Mouse (Mus musculus): ENCODE data around the gene 2410015M20Rik. TPM values are rescaled to one million over a fixed set of nuclear protein-coding genes. Genes with fewer than 3 reads are reported as not detected.

The 2410015M20Rik gene
- total RNA-seq, 2 experiments from 2014 or later: 123 to 148 TPM

DNA sequence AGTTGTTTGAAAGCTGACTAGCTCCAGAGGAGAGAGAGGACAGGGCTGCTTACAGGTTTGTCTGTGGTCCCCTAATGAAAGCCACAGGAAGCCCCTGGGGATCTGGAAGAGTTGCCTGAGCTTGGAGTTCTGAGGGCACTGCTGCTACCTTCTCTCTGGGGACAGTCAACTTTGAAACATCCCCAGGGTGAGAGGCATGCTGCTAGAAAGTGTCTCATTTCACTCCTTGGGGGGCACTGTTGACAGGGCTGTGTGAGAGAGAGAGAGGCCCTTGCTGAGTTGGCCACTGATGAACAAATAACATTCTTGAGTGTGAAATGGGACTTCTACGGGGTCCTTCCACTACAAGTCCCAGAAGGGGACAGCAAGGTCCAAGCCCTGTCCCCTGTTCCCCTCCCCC lies 21.8 kb downstream of the 2410015M20Rik start:
- no peak for DNase-seq (ENCODE audit: extremely low spot score in 1 of 2, low spot score in 2 of 2)
- Histone ChIP-seq H3K4me3 (no peak overlapping the region), H3K27ac (no peak overlapping the region)
- TF ChIP-seq CTCF (IDR thresholded peaks at IDR 0.05): no peak
- intact Hi-C loops (cut with DNase I): no loop called here

DNA sequence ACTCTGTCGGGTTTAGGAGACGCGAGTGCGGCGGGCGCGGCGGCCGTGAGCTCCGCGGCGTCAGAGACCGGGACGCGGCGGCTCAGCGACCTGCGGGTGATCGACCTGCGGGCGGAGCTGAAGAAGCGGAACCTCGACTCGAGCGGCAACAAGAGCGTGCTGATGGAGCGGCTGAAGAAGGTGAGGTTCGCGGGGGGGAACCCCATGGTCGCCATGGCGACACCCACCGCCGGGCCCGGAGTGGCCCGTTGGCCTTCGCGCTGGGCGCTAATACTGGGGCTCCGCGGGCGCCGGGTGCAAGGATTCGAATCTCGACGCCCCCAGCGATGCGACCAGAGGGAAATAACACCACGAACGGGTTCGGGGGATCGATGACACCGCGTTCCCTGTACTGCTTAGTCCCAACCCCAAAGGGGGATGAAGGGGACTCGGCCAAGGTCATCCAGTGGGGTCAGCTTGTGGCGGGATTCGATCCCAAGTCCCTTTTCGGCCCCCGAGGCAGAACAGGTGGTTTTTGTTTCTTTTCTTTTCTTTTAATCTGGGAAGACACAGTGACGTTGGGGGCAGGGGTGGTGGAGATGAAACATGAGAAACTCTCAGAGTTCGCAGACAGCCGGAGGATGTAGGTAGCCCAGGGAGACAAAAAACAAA lies 24.3 kb downstream of the 2410015M20Rik start:
- H3K27ac ChIP-seq: peak overlapping the region; percentile 93
- peak overlapping the region; percentile 92 for H3K4me3 ChIP-seq
- intact Hi-C loops (cut with DNase I): loop anchor here (2.0 kb wide), 1 partner anchor 24 kb away; the partner anchor contains the start of gene 2410015M20Rik
- no peak for TF ChIP-seq CTCF (IDR thresholded peaks at IDR 0.05)
- DNase-seq (ENCODE audit: extremely low spot score in 1 of 2, low spot score in 2 of 2): peak; percentile 45 to 49

DNA sequence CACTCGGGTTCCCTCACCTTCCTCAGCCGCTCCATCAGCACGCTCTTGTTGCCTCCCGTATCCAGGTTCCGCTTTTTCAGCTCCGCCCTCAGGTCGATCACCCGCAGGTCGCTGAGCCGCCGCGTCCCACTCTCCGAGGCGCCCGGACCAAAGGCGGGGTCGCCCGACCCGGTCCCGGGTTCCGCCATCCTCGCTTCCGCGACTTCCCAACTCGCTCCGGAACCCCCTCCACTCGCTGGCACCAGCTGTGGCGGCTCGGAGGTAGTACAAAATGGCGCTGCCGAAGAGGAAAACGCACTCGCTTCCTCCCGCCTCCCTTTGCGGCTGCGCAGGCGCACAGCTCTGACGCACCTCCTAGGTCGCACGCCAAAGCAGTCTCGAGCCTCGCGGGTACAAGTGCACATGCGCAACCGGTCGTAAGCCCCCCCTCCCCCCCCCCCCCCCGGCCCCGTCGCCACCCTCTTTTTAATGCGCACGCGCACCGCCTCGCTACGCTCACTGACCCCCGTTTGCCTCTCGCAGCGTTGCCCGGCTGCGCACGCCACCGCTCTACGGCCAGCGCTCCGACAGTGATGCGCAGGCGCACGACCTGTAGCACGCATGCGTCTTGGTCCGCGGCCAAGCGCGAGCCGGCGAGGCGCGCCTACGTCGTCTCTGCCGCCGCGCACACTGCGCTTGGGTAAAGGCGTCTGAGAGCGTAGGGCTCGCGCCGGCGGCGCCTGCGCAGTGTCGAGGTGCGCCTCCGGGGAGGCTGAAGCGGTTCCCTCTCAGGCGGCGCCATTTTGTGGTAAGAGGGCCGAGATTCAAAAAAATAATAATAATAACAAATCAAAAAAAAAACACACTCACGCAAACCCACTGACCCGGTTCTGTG lies 25.1 kb downstream of the 2410015M20Rik start, which contains the start of the genes Safb2 and Safb:
TSS of gene Safb2 (minus strand) at position 329 of the 874 bp plus-strand sequence.
TSS of gene Safb (plus strand) at position 569 of the 874 bp plus-strand sequence.
- intact Hi-C loops (cut with DNase I): loop anchor here (2.0 to 5.0 kb wide), 2 partner anchors 24 to 83 kb away; partner anchors contain the start of gene 2410015M20Rik
- DNase-seq (ENCODE audit: extremely low spot score in 1 of 2, low spot score in 2 of 2): peak; percentile 100
- TF ChIP-seq CTCF (IDR thresholded peaks at IDR 0.05): peak; percentile 1

DNA sequence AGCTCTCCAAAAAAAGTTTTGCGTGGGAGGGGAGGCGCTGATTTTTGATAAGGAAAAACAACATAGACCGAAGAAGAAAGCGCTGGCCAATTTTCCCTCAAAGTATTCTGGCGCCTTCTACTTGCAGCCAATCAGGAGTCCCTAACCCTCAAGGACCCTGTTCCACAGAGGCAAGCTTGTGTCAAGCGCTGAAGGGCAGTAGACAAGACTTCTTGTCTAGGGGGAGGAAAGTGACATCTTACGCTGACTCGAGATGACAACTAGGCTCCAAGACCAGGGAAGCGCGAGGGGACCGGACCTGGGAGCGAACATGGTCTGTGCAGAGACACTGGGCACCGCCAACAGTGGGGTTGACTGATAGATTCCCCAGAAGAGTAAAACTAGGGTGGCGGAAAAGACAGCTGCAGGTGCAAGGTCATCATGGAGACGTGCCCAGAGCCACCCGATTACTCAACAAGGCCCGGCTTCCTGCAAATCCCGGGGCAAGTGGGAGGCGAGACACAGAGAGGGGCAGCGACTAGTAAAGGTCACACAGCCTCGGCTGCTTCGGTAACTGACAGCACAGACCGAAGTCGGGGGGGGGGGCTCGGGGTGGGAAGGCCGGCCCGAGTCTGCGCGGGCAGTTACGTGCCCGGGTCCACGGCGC lies 25.8 kb downstream of the 2410015M20Rik start:
- no peak for TF ChIP-seq CTCF (IDR thresholded peaks at IDR 0.05)
- DNase-seq (ENCODE audit: extremely low spot score in 1 of 2, low spot score in 2 of 2): peak in 1 of 2 experiments; percentile 28
- Histone ChIP-seq H3K27ac (peak overlapping the region; percentile 99), H3K4me3 (peak overlapping the region; percentile 94)
- intact Hi-C loops (cut with DNase I): loop anchor here (2.0 to 5.0 kb wide), 2 partner anchors 25 to 84 kb away; partner anchors contain the start of gene 2410015M20Rik

More for the DNA sequence above, 25.1 kb downstream of the 2410015M20Rik start, which contains the start of the genes Safb2 and Safb:
- H3K27ac ChIP-seq: peak within 1 kb of the TSS; percentile 99
- peak within 1 kb of the TSS; percentile 94 for H3K4me3 ChIP-seq

DNA sequence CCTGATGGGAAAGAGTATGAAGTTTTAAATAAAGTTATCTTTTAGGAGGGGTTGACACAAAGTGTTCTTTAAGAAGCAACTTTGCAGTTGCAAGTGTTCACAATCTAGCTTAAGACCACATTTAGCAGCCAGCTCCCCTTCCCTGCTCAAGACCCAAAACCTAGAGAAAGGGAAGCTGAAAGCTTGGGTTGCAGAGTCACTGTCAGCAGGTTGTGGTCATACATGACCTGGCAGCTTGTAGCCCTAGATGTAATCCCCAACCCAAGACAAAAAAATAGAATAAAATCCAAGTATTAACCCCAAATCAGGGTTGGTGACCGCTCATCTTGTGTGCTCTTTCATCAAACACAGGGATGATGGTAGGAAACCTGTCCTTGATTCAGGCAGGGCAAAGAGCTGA lies 26.5 kb downstream of the 2410015M20Rik start:
- TF ChIP-seq CTCF (IDR thresholded peaks at IDR 0.05): no peak
- DNase-seq (ENCODE audit: extremely low spot score in 1 of 2, low spot score in 2 of 2): no peak
- intact Hi-C loops (cut with DNase I): loop anchor here (5.0 kb wide), 1 partner anchor 84 kb away; no protein-coding TSS in a partner anchor
- peak overlapping the region; percentile 94 for H3K4me3 ChIP-seq
- H3K27ac ChIP-seq: peak overlapping the region; percentile 99; the same call in 1 of the 2 replicates

DNA sequence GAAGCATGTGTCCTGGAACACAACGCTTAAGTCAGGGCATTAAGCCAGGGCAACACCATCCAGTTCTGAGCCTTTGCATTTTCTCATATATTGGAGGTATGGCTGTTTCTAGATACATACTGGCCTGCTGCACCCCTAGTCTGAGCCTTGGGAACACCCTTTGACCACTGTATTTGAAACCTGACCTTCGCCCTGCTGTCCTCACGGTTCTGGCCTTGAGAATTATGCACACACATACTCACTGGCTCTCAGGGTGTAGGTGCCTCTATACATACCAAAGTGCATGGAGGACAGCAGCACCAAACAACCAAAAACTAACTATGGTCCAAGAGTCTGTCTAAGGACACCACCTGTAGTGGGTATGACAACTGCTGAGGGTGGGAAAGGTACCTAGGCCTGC lies 36.6 kb downstream of the 2410015M20Rik start:
- H3K27ac ChIP-seq: no peak overlapping the region
- no peak for TF ChIP-seq CTCF (IDR thresholded peaks at IDR 0.05)
- intact Hi-C loops (cut with DNase I): no loop called here
- no peak for DNase-seq (ENCODE audit: extremely low spot score in 1 of 2, low spot score in 2 of 2)
- H3K4me3 ChIP-seq: no peak overlapping the region

DNA sequence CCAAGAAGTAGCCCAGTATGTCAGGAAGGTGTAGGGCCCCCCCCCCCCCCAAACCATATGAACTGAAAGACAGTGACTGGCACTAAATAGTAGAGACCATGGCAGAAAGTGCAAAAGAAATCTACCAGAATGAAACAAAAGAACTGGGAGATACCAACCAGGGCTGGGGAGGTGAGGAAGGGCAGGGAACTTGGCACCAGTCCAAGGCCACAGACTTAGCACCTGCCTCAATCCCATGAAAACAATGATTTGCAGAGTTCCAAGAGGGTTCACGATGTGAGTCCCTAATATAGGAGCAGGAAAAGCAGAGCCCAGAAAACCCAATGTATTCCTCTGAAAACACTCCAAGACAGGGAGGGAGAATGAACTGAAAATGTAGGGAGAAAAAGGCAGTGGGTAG lies 37.4 kb downstream of the 2410015M20Rik start:
- no peak for DNase-seq (ENCODE audit: extremely low spot score in 1 of 2, low spot score in 2 of 2)
- intact Hi-C loops (cut with DNase I): no loop called here
- TF ChIP-seq CTCF (IDR thresholded peaks at IDR 0.05): no peak
- H3K4me3 ChIP-seq: no peak overlapping the region
- no peak overlapping the region for H3K27ac ChIP-seq

DNA sequence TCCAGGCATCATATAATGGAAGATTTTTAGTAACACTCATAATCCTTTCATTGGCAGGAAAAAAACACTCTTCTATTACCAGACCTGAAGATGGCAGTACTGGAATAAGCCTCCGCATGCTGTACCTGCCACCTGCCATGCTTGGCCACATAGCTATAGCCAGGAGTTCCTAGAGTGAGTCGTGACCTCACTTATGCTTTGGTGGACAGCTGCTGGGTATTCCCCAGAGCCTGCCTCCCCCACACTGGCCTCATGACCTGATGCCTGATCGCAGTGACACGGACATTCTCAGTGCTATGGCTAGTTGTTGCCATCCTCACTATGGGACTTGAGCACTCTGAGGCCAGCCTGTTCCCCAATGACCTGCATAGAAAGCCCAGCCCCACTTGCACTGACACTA lies 39.3 kb downstream of the 2410015M20Rik start:
- no peak for DNase-seq (ENCODE audit: extremely low spot score in 1 of 2, low spot score in 2 of 2)
- Histone ChIP-seq H3K4me3 (no peak overlapping the region), H3K27ac (no peak overlapping the region)
- TF ChIP-seq CTCF (IDR thresholded peaks at IDR 0.05): no peak
- intact Hi-C loops (cut with DNase I): no loop called here

DNA sequence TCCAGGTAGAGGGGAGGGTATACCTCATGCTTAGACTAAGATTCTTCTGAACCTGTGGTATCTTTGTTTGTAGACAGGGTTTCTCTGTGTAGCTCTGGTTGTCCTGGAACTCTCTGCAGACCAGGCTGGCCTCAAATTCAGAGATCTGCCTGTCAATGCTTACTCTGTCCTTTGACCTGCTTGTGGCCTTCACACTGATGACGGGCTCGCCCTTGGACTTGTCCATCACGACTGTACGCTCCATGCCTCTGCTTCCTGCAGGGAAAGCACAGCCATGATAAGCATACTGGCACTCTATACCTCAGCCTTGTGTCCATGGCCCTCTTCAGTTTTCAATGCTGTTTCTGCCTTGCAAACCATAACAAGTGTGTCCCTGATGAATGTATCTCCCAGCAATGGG lies 42.2 kb downstream of the 2410015M20Rik start:
- H3K27ac ChIP-seq: no peak overlapping the region
- no peak for TF ChIP-seq CTCF (IDR thresholded peaks at IDR 0.05)
- intact Hi-C loops (cut with DNase I): no loop called here
- H3K4me3 ChIP-seq: no peak overlapping the region
- no peak for DNase-seq (ENCODE audit: extremely low spot score in 1 of 2, low spot score in 2 of 2)

DNA sequence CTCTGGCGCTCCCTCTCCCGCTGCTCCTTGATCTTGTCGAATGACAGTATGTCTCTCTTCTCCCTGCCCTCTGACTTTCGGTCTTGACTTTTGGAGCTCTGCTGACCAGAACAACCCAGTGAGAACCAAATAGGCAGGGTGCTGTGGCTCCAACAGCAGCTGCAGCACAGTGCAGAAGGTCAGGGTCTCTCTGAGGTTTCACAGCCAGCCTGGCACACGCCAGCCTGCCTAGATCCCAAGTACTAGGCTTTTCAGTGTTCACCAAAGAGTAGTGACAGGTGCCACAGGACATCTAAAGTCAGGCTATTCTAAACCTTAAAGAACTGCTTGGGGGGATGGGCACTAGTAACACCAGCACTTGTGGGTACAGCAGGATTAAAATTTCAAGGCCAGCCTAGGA lies 42.7 kb downstream of the 2410015M20Rik start:
- intact Hi-C loops (cut with DNase I): no loop called here
- no peak overlapping the region for H3K4me3 ChIP-seq
- no peak for DNase-seq (ENCODE audit: extremely low spot score in 1 of 2, low spot score in 2 of 2)
- no peak for TF ChIP-seq CTCF (IDR thresholded peaks at IDR 0.05)
- H3K27ac ChIP-seq: no peak overlapping the region

DNA sequence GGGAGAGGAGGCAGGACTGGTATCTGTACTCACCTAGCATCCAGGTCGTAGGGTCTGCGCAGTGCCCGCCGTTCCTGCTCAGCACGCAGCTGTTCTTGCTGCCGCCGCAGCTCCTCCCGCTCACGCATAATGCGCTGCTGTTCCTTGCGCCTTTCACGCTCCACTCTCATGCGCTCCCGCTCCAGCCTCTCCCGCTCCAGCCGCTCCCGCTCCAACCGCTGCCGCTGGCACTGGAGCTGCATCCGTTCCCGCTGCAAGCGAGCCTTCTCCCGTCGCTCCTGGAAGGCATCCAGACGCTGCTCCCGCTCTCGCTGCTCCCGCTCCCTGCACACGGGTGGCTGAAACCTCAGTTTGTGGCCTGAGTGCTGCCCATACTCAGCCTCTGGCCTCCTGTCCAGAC lies 43.3 kb downstream of the 2410015M20Rik start:
- Histone ChIP-seq H3K27ac (no peak overlapping the region), H3K4me3 (no peak overlapping the region)
- intact Hi-C loops (cut with DNase I): no loop called here
- no peak for DNase-seq (ENCODE audit: extremely low spot score in 1 of 2, low spot score in 2 of 2)
- no peak for TF ChIP-seq CTCF (IDR thresholded peaks at IDR 0.05)
